Mouse (Mus musculus): ENCODE measurements around the gene Vmn1r224. TPM values are rescaled to one million over a fixed set of nuclear protein-coding genes. Genes with fewer than 3 reads are reported as not detected.

The Vmn1r224 gene
- not detected in 4 replicates for total RNA-seq (2023; ENCODE audit: inconsistent age)

GRCm38 (mm10) chr17:20413846-20414245 lies at the start of gene Vmn1r224:
TSS of gene Vmn1r224 (plus strand) at chr17:20414146.

Other genes with a start within 250 kb of the Vmn1r224 start
- not detected in 4 replicates for gene Fpr-rs6, start 231.0 kb upstream of the Vmn1r224 start, total RNA-seq (2023; ENCODE audit: inconsistent age)
- not detected in 4 replicates for gene Vmn2r105, start 179.1 kb upstream of the Vmn1r224 start, total RNA-seq (2023; ENCODE audit: inconsistent age)
- not detected in 4 replicates for gene Vmn2r106, start 128.6 kb upstream of the Vmn1r224 start, total RNA-seq (2023; ENCODE audit: inconsistent age)
- gene Vmn2r107, start 68.9 kb upstream of the Vmn1r224 start, total RNA-seq (2023; ENCODE audit: inconsistent age) = not detected in 4 replicates
- gene Vmn2r108, start 67.2 kb downstream of the Vmn1r224 start, total RNA-seq (2023; ENCODE audit: inconsistent age) = 0.06 to 0.10 TPM (median 0.10 TPM) in 3 of 4 replicates, not detected in the other
- not detected in 4 replicates for gene Vmn1r225, start 84.0 kb downstream of the Vmn1r224 start, total RNA-seq (2023; ENCODE audit: inconsistent age)
- gene Vmn2r109, start 150.6 kb downstream of the Vmn1r224 start, total RNA-seq (2023; ENCODE audit: inconsistent age) = not detected in 4 replicates
- gene Vmn2r110, start 182.3 kb downstream of the Vmn1r224 start, total RNA-seq (2023; ENCODE audit: inconsistent age) = not detected in 4 replicates
- gene Fpr-rs3, start 210.7 kb downstream of the Vmn1r224 start, total RNA-seq (2023; ENCODE audit: inconsistent age) = not detected in 4 replicates